Mouse (Mus musculus) lung, adult 2 months (tissue): ENCODE results near the gene Olfr1029. TPM values are rescaled to one million over a fixed set of nuclear protein-coding genes. Genes with fewer than 3 reads are reported as not detected.
"Not testable (repeated sequence)": the region's sequence is repeated elsewhere in the genome, so short reads cannot be mapped to it uniquely, and the experiment has no call there.

Source experiments
- DNase-seq: peaks from one replicate; pipeline ENCODE4 v3.0.0; 2022
- H3K4me1 ChIP-seq: fragments of 200-500 bp; 2 replicates; pipeline ENCODE4 v1.6.1; 2011; ENCODE audit warnings: low read length; ENCODE audit not compliant: control insufficient read depth, insufficient read depth
- H3K4me3 ChIP-seq: fragments of 200-500 bp; replicated peaks from 2 replicates; pipeline ENCODE3; 2011; ENCODE audit warnings: low read depth, mild to moderate bottlenecking, control low read depth, low read length; ENCODE audit errors: extremely low read depth
- CTCF ChIP-seq: fragments of 200-500 bp; IDR thresholded peaks from 2 replicates; pipeline ENCODE4 v1.5.1; 2011; ENCODE audit warnings: mild to moderate bottlenecking, low read length, control low read depth; ENCODE audit not compliant: insufficient read depth
- POLR2A ChIP-seq: fragments of 200-500 bp; IDR thresholded peaks from 2 replicates; pipeline ENCODE4 v1.6.1; 2011; ENCODE audit warnings: low read depth, mild to moderate bottlenecking, control low read depth, low read length, borderline replicate concordance; ENCODE audit errors: extremely low read depth
- WGBS: fragments of 180-500 bp; shearing (Covaris S2); methylation state at CpG from one replicate; pipeline ENCODE4 v1.1.7; 2018; 5-methylcytosine and 5-hydroxymethylcytosine counted together
- polyA plus RNA-seq: library from polyadenylated mRNA; depleted of rRNA; stranded (reverse); fragments of >200 nt; gene quantifications from 2 replicates; pipeline ENCODE4 v1.2.3, GENCODE M21; 2012; rRNA removed

The Olfr1029 gene
- not detected in 2 replicates for polyA plus RNA-seq

- DNase-seq = no peak
- WGBS = 92% methylated on average over 2 of the region's 2 CpGs
- Histone ChIP-seq H3K4me3 (no peak within 1 kb of the TSS), H3K4me1 (no peaks in the 10 kb centered on the region)
- no peak for TF ChIP-seq POLR2A
- no peak for TF ChIP-seq CTCF
These were observed at the start of gene Olfr1029 for GRCm38 (mm10) chr2:85973595-85973994. Gene Olfr1029 (plus strand): TSS chr2:85973895.

DNA sequence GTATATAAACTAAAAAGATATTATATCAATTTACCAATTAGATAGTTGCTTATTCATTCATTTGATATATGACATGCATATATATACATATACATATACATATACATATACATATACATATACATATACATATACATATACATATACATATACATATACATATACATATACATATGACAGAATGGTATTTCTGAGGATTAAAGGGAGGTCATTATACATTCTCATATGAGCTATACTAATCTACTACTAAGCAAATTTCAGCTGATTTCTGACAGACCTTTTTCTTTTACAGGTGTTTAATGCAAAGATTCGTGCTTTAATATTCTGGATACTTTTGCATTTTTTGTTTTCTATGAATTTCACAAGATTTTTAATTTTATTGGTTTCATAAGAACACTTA is 23.6 kb upstream of the Olfr1029 start, which contains the start of gene Olfr1028:
Olfr1028 (plus strand) TSS at position 301 of the 400 bp plus-strand sequence.
- Histone ChIP-seq H3K4me3 (no peak within 1 kb of the TSS), H3K4me1 (no peaks in the 10 kb centered on the region)
- 62% methylated on average over 1 of the region's 1 CpGs for WGBS
- no peak for TF ChIP-seq CTCF
- TF ChIP-seq POLR2A = no peak
- no peak for DNase-seq

DNA sequence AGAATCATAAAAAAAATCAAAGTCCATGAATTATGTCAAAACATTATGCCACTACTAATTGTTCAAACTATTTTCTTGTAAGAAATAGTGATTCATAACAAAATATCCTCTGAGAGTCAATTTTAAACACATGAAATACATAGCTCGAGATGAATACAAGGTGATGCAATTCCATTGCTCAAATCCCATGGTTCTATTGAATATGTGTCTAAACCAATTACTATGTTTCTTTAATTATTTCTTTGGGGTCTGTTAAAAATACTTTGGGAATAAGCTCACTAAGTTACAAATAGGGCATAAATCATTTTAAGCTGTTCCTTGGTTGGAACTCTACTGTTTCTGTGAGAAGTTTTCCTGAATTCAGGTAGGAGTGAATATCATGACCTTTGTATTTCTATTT is 5.3 kb downstream of the Olfr1029 start, which contains the start of gene Olfr1030:
Olfr1030 (plus strand) TSS at position 301 of the 400 bp plus-strand sequence.
- H3K4me3 ChIP-seq = no peak within 1 kb of the TSS
- DNase-seq = no peak
- no peaks in the 10 kb centered on the region for H3K4me1 ChIP-seq
- 46% methylated on average over 1 of the region's 1 CpGs for WGBS
- TF ChIP-seq POLR2A (no peak), CTCF (no peak)

DNA sequence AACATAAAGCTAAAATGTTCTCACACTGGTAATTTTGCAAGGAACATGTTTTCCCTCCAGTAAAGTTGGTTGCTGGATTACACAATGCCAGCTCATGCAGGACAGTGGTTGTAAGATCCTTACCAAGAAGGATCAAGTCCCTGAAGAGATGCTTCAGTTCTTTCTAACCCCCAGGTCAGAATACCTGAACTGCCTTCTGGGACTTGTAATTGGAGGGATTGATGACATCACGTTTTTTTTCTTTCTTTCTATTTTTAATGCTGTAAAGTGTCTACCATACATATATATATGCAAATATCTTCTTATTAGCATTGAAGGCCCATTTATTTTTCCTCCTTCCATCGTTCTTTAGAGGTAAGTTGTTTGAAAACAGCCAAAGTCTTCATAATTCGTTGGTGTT is 16.3 kb downstream of the Olfr1029 start, which contains the start of gene Olfr1031:
Olfr1031 (plus strand) TSS at position 301 of the 400 bp plus-strand sequence.
- WGBS = 40% methylated on average over 3 of the region's 3 CpGs
- Histone ChIP-seq H3K4me1 (no peaks in the 10 kb centered on the region), H3K4me3 (no peak within 1 kb of the TSS)
- DNase-seq = no peak
- TF ChIP-seq POLR2A (no peak), CTCF (no peak)

- H3K4me1 ChIP-seq = no peaks in the 10 kb centered on the region
- TF ChIP-seq POLR2A = no peak
- no peak for TF ChIP-seq CTCF
These were observed 31.5 kb downstream of the Olfr1029 start, which contains the start of gene Olfr1032 for GRCm38 (mm10) chr2:86005240-86005639. Gene Olfr1032 (plus strand): TSS chr2:86005540.

DNA sequence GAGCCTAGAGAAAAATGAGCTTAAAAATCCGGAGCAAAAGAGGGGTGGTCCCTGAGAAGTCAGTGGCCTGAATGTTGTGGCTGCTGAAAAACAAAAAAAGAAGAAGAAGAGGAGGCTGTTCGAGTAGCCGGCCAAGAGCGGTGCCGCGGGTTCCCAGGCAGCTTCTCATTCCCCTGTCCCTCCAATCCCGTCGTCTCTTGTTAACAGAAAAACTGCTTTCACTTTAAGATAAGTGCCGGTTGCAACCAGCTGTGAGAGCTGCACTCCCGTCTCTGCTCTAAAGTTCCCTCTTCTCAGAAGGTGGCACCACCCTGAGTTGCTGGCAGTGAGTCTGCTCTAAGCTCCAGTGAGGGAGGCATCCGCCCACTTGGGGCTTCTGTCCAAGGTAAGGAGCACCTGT is 46.7 kb downstream of the Olfr1029 start, which contains the start of gene Olfr1033:
Olfr1033 (plus strand) TSS at position 228 of the 400 bp plus-strand sequence.
- not testable (repeated sequence) for DNase-seq, H3K4me1 ChIP-seq
- H3K4me3 ChIP-seq = peak within 1 kb of the TSS; percentile 42
- 2% methylated on average over 11 of the region's 11 CpGs for WGBS

More at GRCm38 (mm10) chr2:86005240-86005639, 31.5 kb downstream of the Olfr1029 start, which contains the start of gene Olfr1032:
- no peak within 1 kb of the TSS for H3K4me3 ChIP-seq
- DNase-seq = no peak
- WGBS = 78% methylated on average over 7 of the region's 7 CpGs

DNA sequence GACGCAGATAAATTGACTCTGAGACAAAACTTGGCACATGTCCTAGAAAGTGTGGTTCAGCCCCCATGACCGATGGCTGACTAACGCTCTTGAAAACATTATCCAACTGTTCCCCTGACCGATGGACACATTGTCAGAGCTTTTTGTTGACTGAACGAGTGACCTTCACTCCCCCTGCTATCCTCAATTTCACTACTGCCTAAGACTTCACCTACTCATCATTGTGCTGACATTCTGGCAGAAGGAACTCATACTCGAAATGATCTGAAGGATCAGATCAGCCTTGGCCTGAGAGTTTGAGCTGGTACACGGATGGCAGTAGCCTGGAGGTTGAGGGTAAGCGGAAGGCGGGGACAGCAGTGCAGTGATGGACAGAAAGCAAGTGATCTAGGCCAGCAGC is 47.8 kb downstream of the Olfr1029 start:
- not testable (repeated sequence) for H3K4me1 ChIP-seq, H3K4me3 ChIP-seq, DNase-seq
- WGBS = 47% methylated on average over 7 of the region's 9 CpGs

Other genes with a start within 250 kb of the Olfr1029 start
- not detected in 2 replicates for gene Olfr1012, start 211.1 kb upstream of the Olfr1029 start, polyA plus RNA-seq
- gene Olfr1013, start 206.8 kb upstream of the Olfr1029 start, polyA plus RNA-seq = not detected in 2 replicates
- not detected in 2 replicates for gene Olfr1014, start 201.2 kb upstream of the Olfr1029 start, polyA plus RNA-seq
- not detected in 2 replicates for gene Olfr1015, start 191.9 kb upstream of the Olfr1029 start, polyA plus RNA-seq
- gene Olfr1016, start 171.4 kb upstream of the Olfr1029 start, polyA plus RNA-seq = not detected in 2 replicates
- not detected in 2 replicates for gene Olfr1018, start 155.4 kb upstream of the Olfr1029 start, polyA plus RNA-seq
- not detected in 2 replicates for gene Olfr1019, start 128.4 kb upstream of the Olfr1029 start, polyA plus RNA-seq
- gene Olfr1020, start 126.9 kb upstream of the Olfr1029 start, polyA plus RNA-seq = not detected in 2 replicates
- gene Olfr1022, start 105.3 kb upstream of the Olfr1029 start, polyA plus RNA-seq = not detected in 2 replicates
- not detected in 2 replicates for gene Olfr1023, start 88.3 kb upstream of the Olfr1029 start, polyA plus RNA-seq
- not detected in 2 replicates for gene Olfr1024, start 68.8 kb upstream of the Olfr1029 start, polyA plus RNA-seq
- not detected in 2 replicates for gene Olfr1025-ps1, start 58.7 kb upstream of the Olfr1029 start, polyA plus RNA-seq
- not detected in 2 replicates for gene Olfr1026, start 52.3 kb upstream of the Olfr1029 start, polyA plus RNA-seq
- not detected in 2 replicates for gene Olfr1028, start 23.5 kb upstream of the Olfr1029 start, polyA plus RNA-seq
- gene Olfr1030, start 5.4 kb downstream of the Olfr1029 start, polyA plus RNA-seq = not detected in 2 replicates
- gene Olfr1031, start 16.4 kb downstream of the Olfr1029 start, polyA plus RNA-seq = not detected in 2 replicates
- not detected in 2 replicates for gene Olfr1032, start 31.6 kb downstream of the Olfr1029 start, polyA plus RNA-seq
- gene Olfr1033, start 46.7 kb downstream of the Olfr1029 start, polyA plus RNA-seq = 0.36 and 0.45 TPM in 2 replicates
- 0.07 and 0.09 TPM in 2 replicates for gene Olfr1034, start 72.0 kb downstream of the Olfr1029 start, polyA plus RNA-seq
- gene Olfr1036, start 100.1 kb downstream of the Olfr1029 start, polyA plus RNA-seq = not detected in 2 replicates
- not detected in 2 replicates for gene Olfr1037, start 113.5 kb downstream of the Olfr1029 start, polyA plus RNA-seq
- gene Olfr1039, start 162.0 kb downstream of the Olfr1029 start, polyA plus RNA-seq = not detected in 2 replicates
- gene Olfr1040, start 172.8 kb downstream of the Olfr1029 start, polyA plus RNA-seq = not detected in 2 replicates
- not detected in 2 replicates for gene Olfr1042, start 187.9 kb downstream of the Olfr1029 start, polyA plus RNA-seq
- gene Olfr1043, start 193.6 kb downstream of the Olfr1029 start, polyA plus RNA-seq = not detected in 2 replicates
- gene Olfr1044, start 203.9 kb downstream of the Olfr1029 start, polyA plus RNA-seq = not detected in 2 replicates
- not detected in 2 replicates for gene Olfr52, start 211.8 kb downstream of the Olfr1029 start, polyA plus RNA-seq
- not detected in 2 replicates for gene Olfr1045, start 229.1 kb downstream of the Olfr1029 start, polyA plus RNA-seq
- not detected in 2 replicates for gene Olfr1046, start 245.4 kb downstream of the Olfr1029 start, polyA plus RNA-seq